Mouse (Mus musculus) MEL (cell line): Measurements from ENCODE around the gene Cct2. TPM values are rescaled to one million over a fixed set of nuclear protein-coding genes. Genes with fewer than 3 reads are reported as not detected.
"Not testable (repeated sequence)": the region's sequence is repeated elsewhere in the genome, so short reads cannot be mapped to it uniquely, and the experiment has no call there.

Experiments
- DNase-seq: peaks from one replicate; pipeline ENCODE4 v3.0.0; 2011; ENCODE audit warnings: low read depth, low spot score
- H3K27ac ChIP-seq: 2 replicates; pipeline ENCODE4 v1.5.1; 2012; ENCODE audit warnings: low read depth, mild to moderate bottlenecking, control low read depth, low read length, moderate library complexity; ENCODE audit not compliant: control insufficient read depth
- H3K27me3 ChIP-seq, 2 experiments: fragments of 150-350 bp in 1 of 2; sonication (generic) in 1 of 2; 2 replicates each; pipeline ENCODE4 v1.6.1; 2012; ENCODE audit warnings: low read length in 2 of 2, mild to moderate bottlenecking in 2 of 2, improper control_type of control experiment in 1 of 2, moderate library complexity in 1 of 2; ENCODE audit not compliant: insufficient read depth in 2 of 2, control insufficient read depth in 1 of 2
- H3K36me3 ChIP-seq, 2 experiments: 2 replicates each; pipeline ENCODE4 v1.6.1; 2012 to 2014; ENCODE audit warnings: low read length in 2 of 2, improper control_type of control experiment in 1 of 2, inconsistent platforms in 1 of 2, mild to moderate bottlenecking in 1 of 2; ENCODE audit not compliant: insufficient read depth in 2 of 2, control insufficient read depth in 1 of 2
- H3K4me1 ChIP-seq, 2 experiments: fragments of 150-350 bp in 1 of 2; sonication (generic) in 1 of 2; 2 replicates each; pipeline ENCODE4 v1.6.1; 2012; ENCODE audit warnings: low read length in 2 of 2, improper control_type of control experiment in 1 of 2, mild to moderate bottlenecking in 1 of 2; ENCODE audit not compliant: insufficient read depth in 2 of 2, control insufficient read depth in 1 of 2
- H3K4me3 ChIP-seq, 2 experiments: fragments of 150-350 bp in 1 of 2; sonication (generic) in 1 of 2; 2 replicates each; pipeline ENCODE4 v1.5.1; 2012; ENCODE audit warnings: low read depth in 2 of 2, low read length in 2 of 2, mild to moderate bottlenecking in 2 of 2, moderate library complexity in 2 of 2, control low read depth in 1 of 2, improper control_type of control experiment in 1 of 2; ENCODE audit not compliant: control insufficient read depth in 1 of 2, insufficient read depth in 1 of 2
- H3K79me2 ChIP-seq: 2 replicates; pipeline ENCODE4 v1.6.1; 2012; ENCODE audit warnings: mild to moderate bottlenecking, low read length, moderate library complexity; ENCODE audit not compliant: control insufficient read depth, poor library complexity, insufficient read depth
- H3K9ac ChIP-seq: 2 replicates; pipeline ENCODE4 v1.6.1; 2012; ENCODE audit warnings: low read depth, mild to moderate bottlenecking, control low read depth, low read length, moderate library complexity; ENCODE audit not compliant: control insufficient read depth, poor library complexity, severe bottlenecking
- H3K9me3 ChIP-seq: fragments of 150-350 bp; sonication (generic); replicated peaks from 2 replicates; pipeline ENCODE4 v1.6.1; 2012; ENCODE audit warnings: mild to moderate bottlenecking, low read length, improper control_type of control experiment, moderate library complexity; ENCODE audit not compliant: insufficient read depth
- BHLHE40 ChIP-seq: IDR thresholded peaks from 2 replicates; pipeline ENCODE4 v1.6.1; 2012; ENCODE audit warnings: low read depth, mild to moderate bottlenecking, inconsistent platforms, low read length, improper control_type of control experiment, borderline replicate concordance
- E2F4 ChIP-seq: IDR thresholded peaks from 2 replicates; pipeline ENCODE4 v1.6.1; 2011; ENCODE audit warnings: low read depth, low read length, improper control_type of control experiment, borderline replicate concordance
- MAX ChIP-seq: IDR thresholded peaks from 2 replicates; pipeline ENCODE4 v1.6.1; 2011; ENCODE audit warnings: low read length, improper control_type of control experiment
- MAZ ChIP-seq: IDR thresholded peaks from 2 replicates; pipeline ENCODE4 v1.6.1; 2012; ENCODE audit warnings: low read depth, mild to moderate bottlenecking, inconsistent platforms, low read length, improper control_type of control experiment
- MXI1 ChIP-seq: IDR thresholded peaks from 2 replicates; pipeline ENCODE4 v1.6.1; 2011; ENCODE audit warnings: mild to moderate bottlenecking, low read depth, low read length, improper control_type of control experiment
- MYC ChIP-seq: IDR thresholded peaks from 2 replicates; pipeline ENCODE4 v1.6.1; 2011; ENCODE audit warnings: low read depth, mild to moderate bottlenecking, low read length, improper control_type of control experiment, moderate library complexity
- POLR2A ChIP-seq, 2 experiments: IDR thresholded peaks; 2 replicates each; pipeline ENCODE4 v1.6.1; 2011 to 2012; ENCODE audit warnings: low read length in 2 of 2, mild to moderate bottlenecking in 2 of 2, control low read depth in 1 of 2, improper control_type of control experiment in 1 of 2, low read depth in 1 of 2, moderate library complexity in 1 of 2; ENCODE audit not compliant: control insufficient read depth in 1 of 2, insufficient read depth in 1 of 2, poor library complexity in 1 of 2
- POLR2AphosphoS5 ChIP-seq: IDR thresholded peaks from 2 replicates; pipeline ENCODE4 v1.6.1; 2012; ENCODE audit warnings: low read depth, borderline replicate concordance, mild to moderate bottlenecking, inconsistent platforms, low read length, moderate library complexity, mixed read lengths
- USF1 ChIP-seq: IDR thresholded peaks from 2 replicates; pipeline ENCODE4 v1.6.1; 2014; ENCODE audit warnings: low read depth, mild to moderate bottlenecking, inconsistent platforms, low read length, improper control_type of control experiment, moderate library complexity
- ZNF384 ChIP-seq: IDR thresholded peaks from 2 replicates; pipeline ENCODE4 v1.6.1; 2012; ENCODE audit warnings: low read depth, mild to moderate bottlenecking, inconsistent platforms, low read length, improper control_type of control experiment
- polyA plus RNA-seq, 2 experiments: library from polyadenylated mRNA; stranded (reverse) in 1 of 2; unstranded in 1 of 2; fragments of >175 nt in 1 of 2; fragments of >200 nt in 1 of 2; gene quantifications; 2 replicates each; pipeline versions ENCODE4 v1.2.1 to v1.2.4; 2012; ENCODE audit warnings: low replicate concordance in 2 of 2, low read depth in 1 of 2; ENCODE audit not compliant: insufficient read length in 2 of 2, insufficient read depth in 1 of 2, missing spikeins in 1 of 2
- total RNA-seq: library from RNA; depleted of rRNA; stranded (reverse); fragments of 300-350 nt; gene quantifications from 2 replicates; pipeline ENCODE4 v1.2.3, GENCODE M21; 2012

Cct2 gene
- total and polyA plus RNA-seq, 3 experiments = 543 to 879 TPM; not detected in 1

DNA sequence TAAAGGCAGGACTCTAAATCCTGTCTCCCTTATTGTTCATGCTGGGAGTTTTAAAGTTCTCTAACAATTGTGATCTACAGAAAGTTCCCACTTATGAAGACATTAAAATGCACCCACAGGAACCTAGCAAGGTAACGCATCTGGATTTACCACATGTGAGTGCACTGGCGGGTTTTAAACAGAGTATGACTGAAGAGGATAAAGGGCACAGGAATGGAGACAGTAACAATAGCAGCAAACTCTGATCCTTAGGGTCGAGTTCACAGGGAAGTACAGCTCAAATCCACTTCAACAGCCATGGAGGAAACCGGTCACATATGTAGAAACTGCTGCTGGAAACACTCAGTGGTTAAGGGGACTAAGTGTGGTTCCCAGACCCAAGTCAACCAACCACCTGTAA is 14.4 kb downstream of the Cct2 start:
- no peaks in the 10 kb centered on the region for H3K27me3 ChIP-seq
- H3K9me3 ChIP-seq = no peaks in the 10 kb centered on the region
- peaks cover 0 to under 1% of the 10 kb centered on the region in 2 experiments; a peak in 2 of 4 replicates for H3K4me1 ChIP-seq
- DNase-seq = no peak
- no peak overlapping the region for H3K4me3 ChIP-seq
- H3K79me2 ChIP-seq = no peaks in the 10 kb centered on the region
- H3K36me3 ChIP-seq = peaks cover 0 to 28% of the 10 kb centered on the region in 2 experiments; a peak in 2 of 4 replicates
- H3K9ac ChIP-seq = no peak overlapping the region
- TF ChIP-seq POLR2AphosphoS5 (no peak), POLR2A (IDR thresholded peaks at IDR 0.05; ENCODE audit: control insufficient read depth in 1 of 2, insufficient read depth in 1 of 2, low read depth in 1 of 2, low read length in 2 of 2, poor library complexity in 1 of 2) (peak in 1 of 2 experiments; percentile 17; a peak in 1 of 4 replicates)
- H3K27ac ChIP-seq = no peak overlapping the region

DNA sequence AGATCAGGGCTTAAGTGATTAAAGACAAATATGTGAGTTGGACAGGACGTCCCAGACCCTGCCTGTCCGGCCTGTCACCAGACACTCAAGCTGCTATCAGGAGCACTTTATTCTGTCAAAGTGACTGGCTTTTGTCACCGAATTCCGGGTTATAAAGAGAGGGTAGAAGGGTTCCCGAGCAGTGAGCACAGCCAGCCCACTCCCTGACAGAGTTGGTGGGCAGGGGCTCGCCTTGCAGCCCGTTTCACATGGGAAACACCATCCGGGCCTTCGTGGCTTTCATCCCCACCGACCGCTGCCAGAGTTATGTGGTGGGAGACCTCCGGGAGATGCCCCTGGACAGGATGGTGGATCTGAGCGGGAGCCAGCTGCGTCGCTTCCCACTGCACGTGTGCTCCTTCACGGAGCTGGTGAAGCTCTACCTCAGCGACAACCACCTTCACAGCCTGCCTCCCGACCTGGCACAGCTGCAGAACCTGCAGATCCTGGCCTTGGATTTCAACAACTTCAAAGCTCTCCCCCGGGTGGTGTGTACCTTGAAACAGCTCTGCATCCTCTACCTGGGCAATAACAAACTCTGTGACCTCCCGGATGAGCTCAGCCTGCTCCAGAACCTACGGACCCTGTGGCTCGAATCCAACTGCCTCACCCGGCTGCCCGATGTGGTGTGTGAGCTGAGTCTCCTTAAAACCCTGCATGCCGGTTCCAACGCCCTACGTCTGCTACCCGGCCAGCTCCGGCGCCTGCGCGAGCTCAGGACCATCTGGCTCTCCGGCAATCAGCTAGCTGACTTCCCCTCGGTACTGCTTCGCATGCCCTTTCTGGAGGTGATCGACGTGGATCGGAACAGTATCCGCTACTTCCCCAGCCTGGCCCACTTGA is 18.2 kb downstream of the Cct2 start, which contains the start of gene Lrrc10:
Gene Lrrc10 (plus strand): TSS at position 167 of the 882 bp plus-strand sequence.
- H3K9me3 ChIP-seq = no peaks in the 10 kb centered on the region
- peaks cover 0 to 4% of the 10 kb centered on the region in 2 experiments; a peak in 2 of 4 replicates for H3K36me3 ChIP-seq
- peak within 1 kb of the TSS; percentile 48 for H3K9ac ChIP-seq
- H3K4me3 ChIP-seq = peak within 1 kb of the TSS in 1 of 2 experiments; percentile 10; a peak in 2 of 4 replicates
- DNase-seq = no peak
- H3K27me3 ChIP-seq = no peaks in the 10 kb centered on the region
- H3K4me1 ChIP-seq = peaks cover 0 to 5% of the 10 kb centered on the region in 2 experiments; a peak in 2 of 4 replicates
- H3K79me2 ChIP-seq = no peaks in the 10 kb centered on the region
- TF ChIP-seq ZNF384 = no peak
- no peak for TF ChIP-seq E2F4
- no peak for TF ChIP-seq BHLHE40
- no peak for TF ChIP-seq MAZ
- no peak for TF ChIP-seq MXI1
- H3K27ac ChIP-seq = no peak within 1 kb of the TSS

DNA sequence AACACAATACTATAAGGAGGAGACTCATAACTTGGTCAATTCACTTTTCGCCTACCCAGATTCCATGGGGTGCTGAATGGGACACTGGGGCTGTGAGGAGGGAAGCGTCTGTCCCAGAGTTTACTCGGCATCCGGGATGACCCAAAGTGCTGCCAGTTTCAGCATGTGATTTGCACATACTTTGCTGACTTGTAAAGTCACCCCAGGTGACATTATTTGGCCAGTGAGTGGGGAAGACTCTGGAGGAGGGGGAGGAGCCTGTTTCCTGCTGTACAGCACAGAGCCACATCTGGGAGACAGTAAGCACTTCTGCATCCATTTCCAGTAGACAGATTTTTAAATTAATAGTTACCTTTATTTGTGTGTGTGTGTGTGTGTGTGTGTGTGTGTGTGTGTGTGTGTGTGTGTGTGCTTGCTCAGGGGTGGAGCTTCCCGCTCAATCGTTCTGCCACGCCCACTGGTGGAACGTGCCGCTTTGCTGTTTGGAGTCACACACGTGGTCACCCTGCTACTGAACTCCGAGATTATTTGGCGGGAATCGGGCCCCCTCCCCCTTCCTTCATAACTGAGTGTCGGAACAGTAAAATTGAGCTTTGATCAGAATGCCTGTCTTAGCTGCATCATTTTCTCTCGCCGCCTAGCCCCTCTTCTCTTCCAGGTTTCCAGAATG is 20.0 kb downstream of the Cct2 start:
- peak overlapping the region; percentile 10 to 16; a peak in 3 of 4 replicates for H3K4me3 ChIP-seq
- H3K27ac ChIP-seq, H3K36me3 ChIP-seq, H3K27me3 ChIP-seq, H3K4me1 ChIP-seq, H3K79me2 ChIP-seq, H3K9me3 ChIP-seq: not testable (repeated sequence)
- H3K9ac ChIP-seq = peak overlapping the region; percentile 48
- DNase-seq = peak; percentile 80
- 0 out of 2 replicates have a peak, but pooled peaks have one; percentile 31 for TF ChIP-seq USF1
- TF ChIP-seq MXI1 = peak; percentile 83
- TF ChIP-seq MAX = peak; percentile 74
- TF ChIP-seq MYC = 0 out of 2 replicates have a peak, but pooled peaks have one; percentile 62
- peak; percentile 82 for TF ChIP-seq BHLHE40
